Mouse (Mus musculus) small intestine, adult 2 months (tissue): Measurements from ENCODE around the gene Hnrnpr. TPM values are rescaled to one million over a fixed set of nuclear protein-coding genes. Genes with fewer than 3 reads are reported as not detected.

Experiments
- H3K27ac ChIP-seq: fragments of 200-500 bp; 2 replicates; pipeline ENCODE4 v1.5.1; 2012; ENCODE audit warnings: low read depth, low read length, control low read depth, inconsistent platforms; ENCODE audit not compliant: insufficient read depth
- H3K27me3 ChIP-seq: fragments of 200-500 bp; 2 replicates; pipeline ENCODE4 v1.6.1; 2012; ENCODE audit warnings: mild to moderate bottlenecking, moderate library complexity, low read length, inconsistent platforms; ENCODE audit not compliant: control insufficient read depth, insufficient read depth
- H3K36me3 ChIP-seq: fragments of 200-500 bp; 2 replicates; pipeline ENCODE4 v1.6.1; 2012; ENCODE audit warnings: mild to moderate bottlenecking, low read length, control low read depth, inconsistent platforms; ENCODE audit not compliant: control insufficient read depth, insufficient read depth
- H3K4me1 ChIP-seq: fragments of 200-500 bp; 2 replicates; pipeline ENCODE4 v1.6.1; 2012; ENCODE audit warnings: low read length, inconsistent platforms, mixed read lengths; ENCODE audit not compliant: control insufficient read depth, insufficient read depth, insufficient read length
- H3K4me3 ChIP-seq: fragments of 200-500 bp; 2 replicates; pipeline ENCODE4 v1.5.1; 2012; ENCODE audit warnings: low read depth, mild to moderate bottlenecking, control low read depth, inconsistent platforms, low read length, moderate library complexity
- CTCF ChIP-seq: fragments of 200-500 bp; IDR thresholded peaks from 2 replicates; pipeline ENCODE4 v1.5.1; 2012; ENCODE audit warnings: low read depth, mild to moderate bottlenecking, control low read depth, inconsistent platforms, low read length, moderate library complexity, mixed read lengths; ENCODE audit not compliant: insufficient replicate concordance, insufficient read length; ENCODE audit errors: extremely low read depth
- POLR2A ChIP-seq: fragments of 200-500 bp; IDR thresholded peaks from 2 replicates; pipeline ENCODE4 v1.6.1; 2012; ENCODE audit warnings: low read depth, mild to moderate bottlenecking, control low read depth, inconsistent platforms, low read length, moderate library complexity
- WGBS: fragments of 180-500 bp; shearing (Covaris S2); methylation state at CpG from one replicate; pipeline ENCODE4 v1.1.7; 2018; 5-methylcytosine and 5-hydroxymethylcytosine counted together
- polyA plus RNA-seq: library from polyadenylated mRNA; depleted of rRNA; stranded (reverse); fragments of >200 nt; gene quantifications from 2 replicates; pipeline ENCODE4 v1.2.3, GENCODE M21; 2012

The Hnrnpr gene
- polyA plus RNA-seq, 1 experiment = 2.8 TPM

DNA sequence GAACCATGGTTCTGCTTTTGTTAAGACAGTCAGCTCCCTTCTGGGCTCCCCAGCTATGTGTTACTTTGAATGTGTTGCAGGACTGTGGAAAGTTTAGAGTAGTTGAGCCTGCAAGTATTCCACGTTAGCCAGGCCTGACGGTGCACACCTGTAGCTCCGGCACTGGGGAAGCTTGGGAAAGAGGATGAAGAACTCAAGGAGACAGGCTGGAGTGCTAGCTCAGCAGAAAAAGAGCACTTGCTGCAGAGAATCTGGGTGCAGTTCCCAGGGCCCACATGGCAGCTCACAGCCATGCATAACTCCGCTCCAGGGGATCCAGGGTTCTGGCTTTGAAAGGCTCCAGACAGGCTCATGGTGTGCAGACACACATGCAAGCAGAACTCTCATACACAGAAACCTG, 46.7 kb downstream of the Hnrnpr start:
- no peak for TF ChIP-seq CTCF
- no peak for TF ChIP-seq POLR2A
- no peaks in the 10 kb centered on the region for H3K27me3 ChIP-seq
- no peak overlapping the region for H3K4me3 ChIP-seq
- H3K27ac ChIP-seq = no peak overlapping the region
- H3K36me3 ChIP-seq = peaks cover 32% of the 10 kb centered on the region
- 92% methylated on average over 4 of the region's 4 CpGs for WGBS
- peaks cover under 1% of the 10 kb centered on the region; the same call in 1 of the 2 replicates for H3K4me1 ChIP-seq

DNA sequence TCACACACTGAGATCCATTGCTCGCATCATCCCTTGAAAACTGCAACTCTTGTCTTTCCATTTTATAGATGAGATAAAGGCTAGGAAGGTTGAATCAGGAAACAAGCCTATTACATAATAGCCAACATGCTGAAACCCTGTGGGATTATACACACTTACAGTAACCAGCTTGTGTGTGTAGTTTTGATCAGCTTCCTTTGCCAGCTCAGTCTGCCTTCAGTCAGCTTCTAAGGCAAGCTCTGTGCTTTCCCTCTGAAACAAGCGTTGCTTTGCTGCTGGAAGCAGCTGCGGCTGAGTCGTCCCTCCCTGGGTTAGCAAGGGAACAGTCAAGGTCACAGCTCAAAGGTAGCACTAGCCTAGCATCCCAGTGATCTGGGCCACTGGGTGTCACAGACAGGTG, 57.1 kb downstream of the Hnrnpr start:
- H3K27me3 ChIP-seq = no peaks in the 10 kb centered on the region
- no peak overlapping the region for H3K27ac ChIP-seq
- H3K4me3 ChIP-seq = no peak overlapping the region
- 22% methylated on average over 4 of the region's 4 CpGs for WGBS
- H3K36me3 ChIP-seq = no peaks in the 10 kb centered on the region
- TF ChIP-seq POLR2A = no peak
- no peak for TF ChIP-seq CTCF
- H3K4me1 ChIP-seq = 0 out of 2 replicates have a peak, but pooled peaks cover under 1% of the 10 kb centered on the region

DNA sequence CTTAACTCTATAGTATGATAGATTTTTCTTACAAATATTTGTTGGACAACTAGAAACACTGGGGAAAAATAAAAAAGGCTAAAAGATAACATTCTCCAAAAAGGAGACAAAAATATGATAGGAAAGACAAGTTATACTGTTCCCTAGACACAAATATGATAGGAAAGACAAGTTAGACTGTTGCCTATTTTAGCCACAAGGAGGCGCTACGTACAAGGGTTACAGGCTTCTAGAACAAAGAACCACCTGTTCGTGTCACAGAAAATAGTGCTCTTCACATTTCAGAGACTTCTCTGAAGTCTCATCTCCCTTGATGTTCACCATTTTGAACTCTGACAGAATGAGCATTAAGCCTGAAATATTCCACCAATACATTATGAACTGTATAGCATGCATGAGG, 59.0 kb downstream of the Hnrnpr start:
- under 1% methylated on average over 3 of the region's 3 CpGs for WGBS
- Histone ChIP-seq H3K4me3 (no peak overlapping the region), H3K36me3 (no peaks in the 10 kb centered on the region), H3K27ac (no peak overlapping the region), H3K27me3 (no peaks in the 10 kb centered on the region), H3K4me1 (no peaks in the 10 kb centered on the region)
- TF ChIP-seq CTCF (no peak), POLR2A (no peak)

DNA sequence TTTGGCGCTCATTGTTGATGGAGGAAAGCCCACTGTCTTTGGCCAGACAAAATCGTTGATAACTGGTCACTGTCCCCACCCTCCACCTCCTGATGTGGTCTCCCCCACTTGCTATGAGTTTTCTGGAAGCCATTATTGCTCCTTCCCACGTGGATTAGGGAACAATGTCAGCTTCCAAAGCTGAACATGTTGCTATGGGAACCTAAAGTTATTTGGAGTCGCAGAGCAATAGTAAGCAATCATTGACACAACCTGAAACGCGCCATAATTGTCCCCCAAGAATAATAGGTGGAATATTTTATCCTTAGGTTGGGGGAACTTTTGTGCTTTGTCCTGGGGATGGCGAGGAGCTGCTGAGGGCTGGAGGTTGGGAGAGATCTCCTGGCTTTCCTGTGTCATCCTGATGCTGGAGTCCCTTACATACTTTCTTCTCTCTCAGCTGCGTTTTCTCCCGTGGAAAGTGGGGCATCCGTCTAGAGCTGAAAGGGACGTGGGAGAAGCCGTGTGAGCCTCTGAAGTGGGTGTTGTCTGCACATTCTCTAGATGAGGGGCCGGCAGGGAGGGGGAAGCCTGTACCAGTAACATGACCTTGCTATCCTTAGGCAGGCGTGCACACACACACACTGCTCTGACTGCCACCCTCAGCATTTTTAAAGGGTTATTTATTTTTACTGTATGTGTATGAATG, 62.9 kb downstream of the Hnrnpr start:
- Histone ChIP-seq H3K4me3 (no peak overlapping the region), H3K27me3 (no peaks in the 10 kb centered on the region), H3K36me3 (no peaks in the 10 kb centered on the region), H3K4me1 (no peaks in the 10 kb centered on the region), H3K27ac (no peak overlapping the region)
- 46% methylated on average over 14 of the region's 14 CpGs for WGBS
- TF ChIP-seq POLR2A (no peak), CTCF (no peak)

DNA sequence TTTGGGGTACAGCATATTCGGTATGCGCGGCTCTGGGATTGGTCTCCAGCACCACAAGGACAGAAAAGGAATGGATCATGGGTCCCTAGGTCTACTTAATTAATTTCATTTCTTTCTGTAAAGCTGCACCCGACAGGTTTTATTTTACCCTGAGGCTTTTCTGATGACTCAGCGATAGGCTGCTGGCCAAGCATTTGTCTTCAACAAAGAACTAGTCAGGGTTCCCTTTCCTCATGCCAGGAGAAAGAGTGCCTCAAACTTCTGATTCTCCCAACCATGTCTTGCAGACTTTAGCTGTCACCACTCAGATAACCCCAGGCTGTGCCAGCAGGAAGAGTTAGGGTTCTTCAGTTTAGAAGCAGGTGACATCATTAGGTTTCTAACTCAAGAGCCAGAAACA, 66.3 kb downstream of the Hnrnpr start:
- no peaks in the 10 kb centered on the region for H3K4me1 ChIP-seq
- no peaks in the 10 kb centered on the region for H3K27me3 ChIP-seq
- H3K36me3 ChIP-seq = no peaks in the 10 kb centered on the region
- no peak overlapping the region for H3K4me3 ChIP-seq
- no peak for TF ChIP-seq POLR2A
- no peak for TF ChIP-seq CTCF
- WGBS = 74% methylated on average over 5 of the region's 5 CpGs
- H3K27ac ChIP-seq = no peak overlapping the region

DNA sequence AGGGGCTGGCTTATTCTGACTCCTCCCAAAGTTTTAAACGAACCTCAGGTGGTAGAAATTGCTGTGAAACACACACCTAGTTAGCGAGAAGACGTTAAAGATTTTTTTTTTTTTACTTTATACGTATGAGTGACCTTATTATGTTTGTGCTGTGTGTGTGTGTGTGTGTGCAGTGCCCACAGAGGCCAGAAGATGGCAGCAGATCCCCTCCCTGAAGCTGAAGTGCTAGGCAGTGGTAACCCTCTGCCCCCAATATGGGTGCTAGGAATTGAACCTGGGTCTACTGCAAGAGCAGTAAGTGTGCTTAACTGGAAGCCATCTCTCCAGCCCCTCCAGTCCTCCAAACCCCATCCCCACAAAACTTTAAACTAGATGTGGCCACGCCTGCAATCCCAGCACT, 72.3 kb downstream of the Hnrnpr start:
- Histone ChIP-seq H3K36me3 (no peaks in the 10 kb centered on the region), H3K4me1 (no peaks in the 10 kb centered on the region), H3K27ac (no peak overlapping the region), H3K27me3 (no peaks in the 10 kb centered on the region; the same call in 1 of the 2 replicates), H3K4me3 (no peak overlapping the region)
- WGBS = 84% methylated on average over 5 of the region's 5 CpGs
- TF ChIP-seq POLR2A (no peak), CTCF (peak; percentile 20; the same call in 1 of the 2 replicates)

DNA sequence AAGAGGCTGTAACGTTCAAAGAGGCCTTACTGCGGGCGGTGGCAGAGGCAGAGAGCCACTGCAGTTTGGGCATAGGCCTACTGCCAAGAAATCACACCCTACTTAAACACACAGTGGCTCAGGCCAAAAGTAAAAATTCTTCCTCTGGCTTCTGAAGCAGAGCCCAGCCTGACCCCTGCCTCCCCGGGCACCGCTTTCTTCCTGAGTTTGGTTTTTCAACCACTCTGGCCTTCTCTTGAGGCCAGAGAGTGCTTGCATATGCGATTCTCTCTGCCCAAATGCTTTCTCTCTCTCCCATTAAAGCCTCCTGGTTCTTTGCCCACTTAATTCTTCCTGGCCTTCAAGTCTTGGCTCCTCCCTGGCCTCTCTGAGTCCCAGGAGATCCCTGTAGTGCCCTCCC, 73.1 kb downstream of the Hnrnpr start:
- H3K27me3 ChIP-seq = no peaks in the 10 kb centered on the region; the same call in 1 of the 2 replicates
- H3K4me3 ChIP-seq = no peak overlapping the region
- H3K36me3 ChIP-seq = no peaks in the 10 kb centered on the region
- no peaks in the 10 kb centered on the region for H3K4me1 ChIP-seq
- 73% methylated on average over 6 of the region's 6 CpGs for WGBS
- TF ChIP-seq POLR2A (no peak), CTCF (no peak)
- no peak overlapping the region for H3K27ac ChIP-seq
